Mouse (Mus musculus) left cerebral cortex, adult 18-20 months (tissue): ENCODE measurements at regions not wholly inside any gene's neighbourhood (a gene's known extent, or its start where the extent isn't known, plus 50 kb on each side); places are given as distances from the start of the nearest gene placed in this dataset.

Experiments used
- DNase-seq, 2 experiments: peaks; one replicate each; pipeline ENCODE4 v3.0.0; 2021 to 2022; ENCODE audit warnings: low spot score in 2 of 2, mixed read lengths in 1 of 2

DNA sequence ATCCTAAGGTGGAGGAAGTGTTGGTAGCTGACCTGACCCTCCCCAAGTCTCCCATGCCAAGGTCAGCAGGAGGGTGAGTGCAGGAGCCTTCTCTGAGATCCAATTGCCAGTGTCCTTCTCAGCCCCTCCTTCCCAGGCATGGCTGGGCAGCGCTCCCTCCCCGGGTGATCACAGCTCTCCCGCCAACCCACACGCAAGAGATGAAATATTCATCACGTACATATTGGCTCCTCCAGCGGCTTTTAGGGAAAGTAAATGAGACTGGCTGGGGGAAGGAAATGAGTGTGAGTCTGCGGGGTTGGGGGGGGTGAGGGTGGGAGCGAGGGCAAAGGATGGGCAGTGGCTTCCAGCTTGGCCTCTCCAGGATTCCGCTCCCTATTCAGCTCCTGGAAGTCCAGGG is 113.0 kb upstream of the Lhx1 start:
- DNase-seq: no peak

DNA sequence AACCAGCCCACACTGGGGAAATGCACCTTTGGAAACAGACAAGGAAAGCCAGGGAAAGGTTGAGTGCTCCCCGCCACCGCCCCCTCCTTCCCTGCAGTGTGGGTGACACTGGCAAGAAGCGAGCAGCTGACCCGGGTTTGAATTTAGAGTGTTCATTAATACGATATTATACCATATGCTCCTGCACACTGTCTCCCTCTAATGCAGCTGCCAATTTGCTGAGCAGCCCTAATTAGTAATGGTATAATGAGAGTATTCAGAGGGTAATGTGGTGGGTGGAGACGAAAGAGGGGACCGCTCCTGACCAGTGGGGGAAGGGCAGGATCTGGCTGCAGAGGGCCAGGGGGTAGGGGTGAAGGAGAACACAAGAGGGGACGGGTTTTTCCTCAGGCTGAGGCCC is 111.9 kb upstream of the Lhx1 start:
- DNase-seq: no peak

DNA sequence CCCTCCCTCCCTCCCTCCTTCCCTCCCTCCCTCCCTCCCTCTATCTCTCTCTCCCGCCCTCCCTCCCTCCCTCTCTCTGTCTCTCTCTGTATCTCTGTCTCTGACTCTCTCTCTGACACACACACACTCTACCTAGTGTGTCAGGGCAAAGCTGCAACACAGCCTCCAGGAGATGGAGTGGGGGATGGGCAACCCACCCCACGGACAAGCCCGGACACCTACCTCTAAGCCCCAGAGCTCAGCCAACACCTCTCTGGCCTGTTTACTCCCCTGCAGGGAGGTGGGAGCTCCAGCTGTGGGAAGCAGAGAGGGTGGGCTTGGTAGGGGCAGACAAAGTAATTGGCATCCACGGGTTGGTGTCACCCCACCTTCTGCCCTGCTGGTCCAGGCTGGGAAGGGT is 109.7 kb upstream of the Lhx1 start:
- no peak for DNase-seq

DNA sequence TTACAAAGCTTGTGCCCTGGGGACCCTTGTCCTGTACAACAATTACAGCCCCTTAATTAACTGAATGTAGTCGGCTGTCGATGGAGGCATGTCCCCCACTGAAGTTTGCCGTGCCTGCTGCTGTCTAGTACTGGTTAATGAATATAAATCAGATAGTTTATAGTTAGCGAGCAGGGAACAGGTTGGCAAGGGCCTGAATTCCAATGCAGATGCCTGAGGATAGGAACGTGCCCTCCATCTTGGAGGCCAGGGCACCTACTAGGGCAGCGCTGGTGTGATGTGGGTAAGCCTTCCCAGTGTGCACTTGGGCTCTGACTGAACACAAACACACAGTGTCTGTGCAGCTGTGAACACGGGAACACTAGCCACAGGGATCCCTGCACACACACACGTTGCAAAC is 108.0 kb upstream of the Lhx1 start:
- DNase-seq: no peak

DNA sequence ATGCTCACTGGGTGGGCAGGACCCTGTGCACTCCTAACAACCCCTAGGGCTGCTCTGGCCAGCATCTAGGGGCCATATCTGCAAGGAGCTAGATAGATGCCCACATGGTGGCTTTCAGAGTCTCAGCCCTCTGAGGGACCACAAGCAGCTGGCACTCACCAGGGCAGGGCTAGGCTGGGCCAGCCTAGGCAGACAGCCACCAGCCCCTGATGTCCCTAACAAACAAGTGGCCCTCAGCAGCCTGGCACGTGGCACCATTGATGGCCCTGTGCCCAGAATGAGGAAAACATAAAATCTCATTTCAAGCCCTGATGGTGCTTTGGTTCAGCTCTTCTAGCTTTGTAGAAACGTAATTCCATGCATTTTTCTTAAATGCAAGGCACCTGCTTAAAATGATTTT is 102.8 kb upstream of the Lhx1 start:
- DNase-seq: no peak

DNA sequence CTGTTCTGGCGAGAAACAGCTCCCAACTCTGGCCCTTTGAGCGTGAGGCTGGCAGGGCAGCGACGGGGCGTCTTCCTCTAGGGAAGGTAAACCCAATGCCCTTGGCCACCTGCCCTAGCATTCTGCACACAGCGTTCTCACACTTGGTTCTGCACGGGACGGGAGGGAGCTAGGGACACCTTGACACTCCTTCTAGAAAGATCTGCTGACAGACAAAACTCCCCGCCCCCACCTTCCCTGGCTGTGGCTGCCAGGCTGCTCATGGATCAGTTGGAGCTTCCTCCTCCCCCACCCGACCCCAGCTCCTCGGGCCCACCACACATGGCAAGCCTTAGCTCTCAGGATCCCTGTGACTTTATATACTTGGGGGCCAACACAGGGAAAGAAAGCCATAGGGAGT is 102.3 kb upstream of the Lhx1 start:
- DNase-seq: no peak

DNA sequence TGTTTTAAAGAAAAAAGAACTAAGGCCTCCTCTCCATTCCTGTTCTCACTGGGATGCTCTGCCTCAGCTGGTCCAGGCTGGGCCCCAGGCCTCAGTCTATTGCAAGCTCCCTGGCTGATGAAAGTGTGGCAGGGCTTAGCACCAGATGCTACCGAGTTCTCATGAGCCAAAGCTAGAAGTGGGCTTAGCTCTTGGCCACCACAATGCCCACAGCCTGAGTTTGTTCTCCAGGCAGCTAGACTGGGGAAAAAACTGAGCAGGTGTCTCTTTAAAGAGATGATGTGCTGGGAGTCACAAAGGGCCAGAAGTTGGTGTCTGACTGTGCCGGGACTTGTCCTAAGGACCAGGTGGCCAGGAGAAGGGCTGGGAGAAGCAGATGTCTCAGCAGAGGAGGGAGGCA is 101.9 kb upstream of the Lhx1 start:
- no peak for DNase-seq

DNA sequence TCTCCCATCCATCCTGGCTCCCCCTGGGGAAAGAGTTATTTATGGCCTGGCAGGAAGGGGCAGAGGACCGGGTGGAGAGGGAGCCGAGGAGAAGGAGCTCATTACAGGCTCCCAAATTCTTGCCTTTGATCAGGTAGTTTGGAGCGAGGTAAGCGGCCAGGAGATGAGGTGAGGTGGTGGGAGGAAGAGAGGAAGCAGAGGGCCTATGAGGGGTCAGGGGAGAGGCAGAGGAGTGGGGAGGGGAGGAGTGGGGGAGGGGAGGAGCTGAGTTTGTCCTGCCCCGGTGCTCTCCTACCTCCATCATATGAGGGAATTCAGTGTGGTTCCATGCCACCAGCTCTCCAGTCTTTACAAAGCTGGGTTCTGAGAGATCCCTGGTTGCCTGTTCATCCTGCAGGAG is 98.8 kb upstream of the Lhx1 start:
- no peak for DNase-seq

DNA sequence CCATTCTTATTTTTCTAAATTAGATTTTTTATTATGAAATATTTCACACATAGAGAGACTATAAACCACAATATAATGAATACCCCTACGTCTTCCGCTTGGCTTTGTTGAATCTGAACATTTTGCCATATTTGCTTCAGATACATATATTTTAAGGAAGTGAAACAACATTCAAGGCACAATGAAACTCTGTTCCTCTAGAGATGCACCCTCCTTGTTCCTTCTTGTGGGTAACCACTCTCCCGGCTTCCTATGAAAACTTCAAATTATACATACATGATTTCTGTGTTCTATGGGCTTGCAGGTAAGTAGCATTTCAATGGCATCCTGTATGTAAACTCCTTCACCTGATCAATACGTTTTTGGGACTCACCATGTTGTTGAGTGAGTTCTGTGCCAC is 94.4 kb upstream of the Lhx1 start:
- no peak for DNase-seq

DNA sequence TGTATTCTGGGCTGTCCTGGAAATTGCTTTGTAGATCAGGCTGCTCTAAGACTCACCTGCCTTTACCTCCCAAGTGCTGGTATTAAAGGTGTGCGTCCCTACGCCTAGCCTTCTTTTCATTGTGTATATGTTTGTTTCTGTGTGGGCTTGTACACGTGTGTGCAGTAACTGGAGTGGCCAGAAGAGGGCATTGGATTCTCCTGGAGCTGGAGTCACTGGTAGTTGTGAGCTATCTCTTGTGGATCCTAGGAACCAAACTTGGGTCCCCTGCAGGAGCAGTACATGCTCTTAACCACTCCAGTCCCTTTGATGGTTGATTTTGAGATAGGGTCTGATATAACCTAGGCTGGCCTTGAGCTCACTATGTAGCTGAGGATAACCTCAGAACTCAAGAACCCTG is 93.2 kb upstream of the Lhx1 start:
- DNase-seq: no peak

DNA sequence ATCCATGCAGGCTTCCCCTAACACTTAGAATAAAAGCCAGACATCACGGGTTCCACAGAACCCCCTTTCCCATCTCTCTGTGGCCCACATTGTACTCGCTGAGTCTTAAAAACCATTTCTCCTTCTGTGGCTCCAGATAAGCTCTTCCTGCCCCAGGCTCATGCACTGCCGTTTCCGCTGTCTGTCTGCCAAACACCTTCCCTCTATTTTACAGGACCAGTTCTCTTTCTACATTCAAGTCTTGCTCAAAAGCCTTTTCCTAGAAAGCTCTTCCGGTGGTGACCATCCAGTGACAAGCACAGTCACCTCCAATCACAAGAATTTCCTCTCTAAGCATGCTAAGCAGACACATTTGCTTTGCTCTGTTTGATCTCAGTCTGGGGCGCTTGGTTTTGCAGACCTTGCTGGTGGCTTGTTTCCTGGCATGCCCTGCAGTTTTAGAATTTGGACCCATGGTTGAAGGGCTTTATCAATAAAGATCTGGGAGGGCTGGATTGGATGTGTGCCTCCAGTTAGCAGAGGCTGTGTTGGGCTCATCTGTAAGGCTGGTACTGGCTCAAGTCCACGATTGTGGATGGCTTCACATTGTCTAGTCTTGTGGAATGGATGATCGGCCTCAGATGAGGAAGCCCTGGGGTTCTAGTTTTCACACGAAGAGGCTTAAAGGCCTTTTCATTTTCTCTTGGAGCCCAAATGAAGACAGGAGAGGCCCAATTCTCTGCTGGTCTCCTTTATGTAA is 87.8 kb upstream of the Lhx1 start:
- no peak for DNase-seq

DNA sequence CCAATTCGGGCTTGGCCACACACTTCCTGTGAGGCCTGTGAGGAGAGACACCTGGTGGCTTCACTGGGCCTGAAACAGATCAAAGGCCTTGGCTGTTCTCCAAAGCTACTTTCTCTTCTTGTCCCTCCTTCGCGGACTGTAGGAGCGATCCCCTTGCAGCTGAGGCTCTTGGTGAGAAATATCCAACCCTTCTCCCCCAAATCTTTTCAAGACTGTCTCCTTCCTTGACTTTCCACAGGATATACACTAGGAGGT is 86.2 kb upstream of the Lhx1 start:
- DNase-seq: no peak

DNA sequence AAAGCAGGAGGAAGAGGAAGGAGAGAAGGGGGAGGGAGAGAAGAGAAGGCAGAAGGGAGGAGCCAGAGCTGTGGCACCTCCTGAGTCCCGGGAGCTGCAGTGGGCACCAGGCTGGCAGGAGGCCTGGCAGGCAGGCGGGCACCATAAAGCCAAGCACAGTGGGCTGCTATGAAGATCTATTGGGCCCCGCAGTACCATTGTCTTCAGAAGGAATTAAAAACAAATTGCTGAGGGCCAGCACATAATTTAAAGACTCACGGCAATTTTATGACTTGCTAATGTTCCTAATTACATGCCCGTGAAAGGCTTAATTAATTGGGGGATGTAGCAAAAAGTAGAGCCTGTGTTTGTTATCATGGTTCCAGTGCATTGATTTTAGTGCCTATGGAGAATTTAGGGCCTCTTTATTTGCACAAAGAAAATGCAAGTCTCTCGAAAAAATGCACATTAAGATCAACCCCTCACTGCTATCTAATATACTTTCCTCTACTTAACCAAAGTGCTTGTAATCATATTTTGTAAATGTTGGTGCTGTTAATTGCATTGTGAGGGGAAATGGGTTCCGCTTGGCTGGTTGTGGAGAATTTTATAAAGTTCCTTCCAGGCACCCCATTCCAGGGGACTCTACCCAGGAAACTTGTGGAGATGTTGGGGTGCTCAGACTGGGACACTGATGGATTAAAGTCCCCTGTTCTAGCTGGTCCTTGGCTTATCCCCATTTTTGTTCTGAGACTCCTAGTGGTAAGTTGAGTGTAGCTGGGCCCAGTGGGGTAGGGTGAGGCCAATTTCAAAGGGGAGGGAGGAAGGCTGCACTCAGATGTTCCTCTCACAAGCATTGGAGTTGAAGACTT is 85.7 kb upstream of the Lhx1 start:
- no peak for DNase-seq

DNA sequence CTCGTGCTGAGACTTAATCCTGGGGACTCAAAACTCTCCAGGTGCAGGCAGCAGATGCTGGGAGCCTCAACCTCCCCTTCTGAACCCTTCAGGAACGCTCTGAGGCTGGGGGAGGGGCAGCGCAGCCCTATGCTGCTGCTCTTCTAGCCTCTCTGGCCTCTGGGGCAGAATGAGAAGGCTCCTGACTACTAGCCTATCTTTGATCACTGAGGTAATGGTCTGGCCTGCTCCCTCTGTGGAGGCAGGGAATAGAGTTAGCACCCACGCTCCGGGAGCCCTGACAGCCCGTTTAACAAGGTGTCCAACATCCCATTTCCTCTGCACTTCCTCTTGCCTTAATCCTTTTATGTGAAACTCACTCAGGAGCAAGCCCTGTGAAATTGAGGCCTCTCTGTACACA is 79.4 kb upstream of the Lhx1 start:
- no peak for DNase-seq

DNA sequence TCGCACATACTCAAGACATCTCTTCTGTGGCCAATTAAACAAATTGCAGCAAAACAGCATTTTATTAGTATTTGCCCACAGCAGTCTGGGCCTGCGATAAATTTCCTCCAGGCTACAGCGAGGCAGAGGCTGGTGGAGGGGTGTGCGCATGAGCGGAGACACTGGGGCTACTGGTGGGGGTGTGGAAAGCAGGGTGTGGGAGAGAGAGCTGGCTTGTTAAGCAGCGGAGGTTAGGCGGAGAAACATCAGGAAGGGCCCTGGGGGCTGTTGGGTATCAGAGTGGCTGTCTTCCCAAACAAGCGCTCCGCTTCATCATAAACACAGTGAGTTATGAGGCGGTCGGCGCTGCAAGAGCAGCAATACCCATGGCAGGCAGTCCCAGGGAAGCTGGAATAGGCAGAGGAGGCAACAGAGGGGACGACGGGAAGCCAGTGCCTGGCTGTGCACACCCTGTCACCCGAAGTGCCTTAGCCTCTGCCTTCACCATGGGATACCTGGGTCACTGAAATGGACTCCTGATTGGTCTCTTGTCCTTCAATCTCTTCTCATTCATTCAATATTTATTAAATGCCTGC is 74.0 kb upstream of the Lhx1 start:
- no peak for DNase-seq

DNA sequence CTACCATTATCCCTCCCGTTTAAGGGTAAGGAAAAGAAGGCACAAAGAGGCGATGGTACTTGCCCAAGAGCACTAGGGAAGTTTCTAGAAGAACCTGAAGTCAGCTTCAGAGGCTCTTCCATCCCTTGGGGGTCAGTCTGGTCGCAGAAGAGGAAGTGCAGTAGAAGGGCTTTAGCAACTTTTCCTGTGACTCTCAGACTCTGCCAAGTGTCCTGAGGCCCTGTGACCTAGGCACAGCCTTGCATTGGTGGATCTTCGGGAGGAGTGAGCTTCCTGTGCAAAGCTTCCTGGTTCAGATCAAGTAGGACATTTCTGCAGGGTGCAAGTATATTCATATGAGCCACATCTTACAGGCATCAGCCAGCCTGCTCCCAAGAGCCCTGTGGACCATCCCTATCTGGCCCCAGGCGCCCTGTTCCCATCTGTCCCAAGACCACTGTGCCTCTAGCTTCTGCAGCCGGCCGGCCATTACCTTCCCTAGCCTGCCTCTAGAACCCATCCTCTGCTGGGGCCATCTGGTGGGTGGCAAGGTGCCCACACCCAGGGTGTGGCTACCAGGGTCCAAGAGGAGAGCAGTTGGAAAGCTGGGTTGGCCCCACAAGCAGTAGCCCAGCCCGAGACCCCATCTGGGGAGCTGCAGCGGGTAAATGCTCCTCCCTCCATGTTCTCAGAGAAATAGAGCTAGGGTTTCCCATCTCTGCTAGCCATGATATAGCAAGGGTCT is 72.4 kb upstream of the Lhx1 start:
- no peak for DNase-seq

DNA sequence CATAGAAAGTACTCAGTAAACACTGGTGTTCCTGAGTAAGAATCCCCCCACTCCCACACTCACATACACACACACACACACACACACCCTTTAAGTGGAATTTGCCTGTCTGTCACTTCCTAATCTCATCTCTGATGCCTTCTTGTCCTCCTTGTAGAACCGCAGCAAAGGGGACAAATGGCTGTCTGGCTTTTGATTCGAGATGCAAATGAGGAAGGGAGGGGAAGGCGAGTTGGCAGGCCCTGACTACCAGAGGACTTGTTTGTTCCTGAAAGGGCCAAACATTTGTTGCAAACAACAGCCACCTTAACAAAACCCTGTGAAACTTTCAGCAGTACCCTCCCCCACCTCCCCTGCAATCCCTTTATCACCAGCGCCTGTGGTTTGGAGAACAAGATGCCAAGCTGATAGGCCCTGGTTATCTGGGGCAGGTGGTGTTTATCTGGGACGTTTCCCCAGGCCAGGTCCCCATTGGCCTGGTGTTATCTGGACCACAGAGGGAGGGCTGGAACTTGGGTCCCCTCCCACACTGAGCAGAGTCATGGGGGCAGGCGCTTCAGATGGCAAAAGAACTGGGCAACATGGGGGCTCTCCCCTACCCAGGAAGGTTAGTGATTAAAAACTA is 67.5 kb upstream of the Lhx1 start:
- DNase-seq: no peak

DNA sequence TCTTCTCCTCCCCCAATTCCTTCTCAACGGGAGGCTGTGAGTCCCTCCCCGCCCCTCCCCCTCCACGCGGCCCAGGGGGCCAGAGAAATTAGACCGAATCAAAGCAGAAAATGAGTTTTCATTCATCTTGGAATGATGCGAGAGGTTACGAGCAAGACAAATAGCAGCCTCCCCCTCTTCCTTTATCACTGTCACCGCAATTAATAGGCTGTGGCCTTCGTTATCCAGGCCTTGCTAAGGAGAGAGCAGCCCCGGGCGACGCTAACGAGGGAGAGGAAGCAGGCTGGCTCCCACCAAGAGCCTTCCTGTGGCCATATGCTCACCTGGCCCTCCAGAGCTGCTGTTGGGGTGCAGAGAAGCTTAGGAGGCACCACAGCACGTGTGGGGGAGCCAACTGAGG is 61.8 kb upstream of the Lhx1 start:
- no peak for DNase-seq

DNA sequence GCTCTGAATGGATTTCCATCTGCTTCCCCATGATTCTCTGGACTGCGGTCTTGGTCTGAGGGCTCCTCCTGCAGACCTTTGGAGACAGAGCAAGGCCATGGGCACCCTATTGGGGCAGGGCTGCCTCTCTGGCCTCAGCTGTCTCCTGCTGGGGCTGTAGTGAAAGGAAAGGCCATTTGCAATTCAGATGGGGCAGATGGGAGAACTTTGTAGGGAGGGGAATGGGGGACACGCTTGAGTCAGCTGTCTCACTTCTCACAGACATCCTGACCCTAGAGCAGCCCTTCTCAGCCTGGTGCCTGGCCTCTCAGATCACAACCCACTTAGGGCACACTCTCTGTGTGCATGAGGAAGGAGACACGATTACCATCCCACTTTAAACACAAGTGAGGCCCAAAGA is 60.3 kb upstream of the Lhx1 start:
- no peak for DNase-seq

DNA sequence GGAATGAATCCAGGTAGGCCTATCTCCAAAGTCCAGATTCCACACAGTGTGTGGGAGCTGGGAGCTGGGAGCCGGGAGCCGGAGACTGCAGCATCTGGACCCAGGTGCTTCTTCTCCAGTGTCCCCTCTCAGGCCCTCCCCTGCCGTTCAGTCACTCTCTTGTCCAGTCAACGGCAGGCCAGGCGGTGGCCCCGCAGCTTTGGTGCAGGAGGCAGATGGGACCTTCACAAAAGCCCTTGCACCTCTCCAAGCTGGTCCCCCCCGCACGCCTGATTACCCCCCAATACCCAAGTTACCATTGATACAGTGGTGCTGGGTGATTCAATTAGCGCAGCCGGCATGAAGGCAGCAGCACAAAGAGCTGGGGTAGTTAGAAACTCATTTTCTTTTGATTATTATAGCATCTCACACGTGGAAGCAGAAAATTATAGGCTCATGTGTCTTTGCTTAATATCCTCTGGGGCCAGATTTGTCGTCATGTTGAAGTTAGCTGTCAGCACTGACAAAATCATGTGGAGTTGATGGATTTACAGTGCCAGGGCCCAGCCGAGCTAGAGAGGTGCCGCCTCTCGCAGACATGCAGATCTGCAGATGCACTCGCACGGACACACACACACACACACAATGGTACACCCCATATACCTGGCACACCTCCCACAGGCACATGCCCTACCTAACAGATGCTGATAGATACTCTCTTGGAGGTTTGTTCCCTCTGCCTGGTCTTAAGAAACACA is 53.6 kb upstream of the Lhx1 start:
- no peak for DNase-seq
